In genomic region chr5:115408110-115408509, GRCm38 (mm10) we compare ENCODE assay signal across 9 mouse cellular contexts. TPM values are rescaled to one million over a fixed set of nuclear protein-coding genes. Genes with fewer than 3 reads are reported as not detected.
DNase-seq lines count a peak whose midpoint lies in the region; ATAC-seq lines count a peak whose summit lies in the region.
"Had no signal": no experiment of that assay in that cellular context is flagged by ENCODE, and none has a peak within 500 bp of the region (broad histone marks: within the 10 kb centered on the region; RNA-seq: fewer than 3 reads in every experiment).

No protein-coding gene starts in this region.

- peaks cover 15% of the 10 kb centered on the region for H3K4me1 ChIP-seq in neural tube, embryonic 11.5 days (ENCODE audit: control insufficient read depth, insufficient read depth, low read length)

- WGBS in neural tube, embryonic 11.5 days = 29% methylated on average over 9 of the region's 9 CpGs

- H3K9me3 ChIP-seq in neural tube, embryonic 11.5 days (ENCODE audit: control insufficient read depth, low read length) = no peaks in the 10 kb centered on the region

- H3K36me3 ChIP-seq in neural tube, embryonic 11.5 days (ENCODE audit: control insufficient read depth, insufficient read depth, low read length) = no peaks in the 10 kb centered on the region

- no peak for ATAC-seq in neural tube, embryonic 11.5 days (ENCODE audit: insufficient read depth, low FRiP score, low TSS enrichment)
- ATAC-seq in megakaryocyte progenitor cell, adult 5-6 weeks (replicated peaks; ENCODE audit: poor library complexity) = no peak

- DNase-seq in kidney, postnatal 14 days = peak; percentile 29
- no peak for DNase-seq in kidney, adult 8-10 months
- peak; percentile 55 for DNase-seq in embryo, embryonic 11 days
- DNase-seq in heart, postnatal 4 days = peak; percentile 44
- peak; percentile 63 for DNase-seq in neural tube, embryonic 11.5 days (ENCODE audit: low spot score)
- DNase-seq in left cerebral cortex, postnatal 4 days = no peak
- DNase-seq in T-cell, adult 2 months (ENCODE audit: low spot score) = no peak

- H3K27ac ChIP-seq in neural tube, embryonic 11.5 days (ENCODE audit: low read depth, low read length) = no peak overlapping the region

- no peak overlapping the region for H3K9ac ChIP-seq in neural tube, embryonic 11.5 days (ENCODE audit: low read length)

- H3K4me2 ChIP-seq in neural tube, embryonic 11.5 days (ENCODE audit: low read depth) = no peak overlapping the region

- H3K4me3 ChIP-seq in neural tube, embryonic 11.5 days (ENCODE audit: low read depth, low read length) = no peak overlapping the region

- H3K27me3 ChIP-seq in neural tube, embryonic 11.5 days (ENCODE audit: control insufficient read depth, insufficient read depth, low read length) = no peaks in the 10 kb centered on the region

- intact Hi-C loops in left cerebral cortex, postnatal 4 days (cut with DNase I) = no loop called here

RNA-seq across cellular contexts. Expression of gene Msi1, which starts 21.3 kb away (rescaled TPM):
- 1 to 10 TPM; 6.2 to 7.7 TPM for total RNA-seq in heart, postnatal 4 days (2021)
- 138 and 147 TPM in 2 replicates for polyA plus RNA-seq in neural tube, embryonic 11.5 days (2014; fragmentation: Nextera tagmentation; extraction: Ambion mirVana)
- total RNA-seq in left cerebral cortex, postnatal 4 days (2021) = 100 to 1,000 TPM; 110 to 114 TPM
- not detected in 2 replicates for total RNA-seq in megakaryocyte progenitor cell, adult 5-6 weeks (2015)
- total RNA-seq in megakaryocyte progenitor cell, adult 5-6 weeks (2017) = not detected in 2 replicates

RNA-seq across cellular contexts. Expression of gene Pla2g1b, which starts 58.0 kb away (rescaled TPM):
- total RNA-seq in heart, postnatal 4 days (2021) = not detected
- polyA plus RNA-seq in neural tube, embryonic 11.5 days (2014; fragmentation: Nextera tagmentation; extraction: Ambion mirVana) = not detected in 2 replicates
- total RNA-seq in left cerebral cortex, postnatal 4 days (2021) = not detected
- not detected in 2 replicates for total RNA-seq in megakaryocyte progenitor cell, adult 5-6 weeks (2015)
- not detected in 2 replicates for total RNA-seq in megakaryocyte progenitor cell, adult 5-6 weeks (2017)
- polyA plus RNA-seq: embryonic facial prominence, embryonic 11.5 days had no signal

RNA-seq across cellular contexts. Expression of gene Cox6a1, which starts 59.3 kb away (rescaled TPM):
- total RNA-seq in heart, postnatal 4 days (2021) = 100 to 1,000 TPM; 619 to 662 TPM
- polyA plus RNA-seq in neural tube, embryonic 11.5 days (2014; fragmentation: Nextera tagmentation; extraction: Ambion mirVana) = 799 and 803 TPM in 2 replicates
- 100 to 1,000 TPM; 489 to 518 TPM for total RNA-seq in left cerebral cortex, postnatal 4 days (2021)
- total RNA-seq in megakaryocyte progenitor cell, adult 5-6 weeks (2015) = 365 and 372 TPM in 2 replicates
- 67.5 and 102 TPM in 2 replicates for total RNA-seq in megakaryocyte progenitor cell, adult 5-6 weeks (2017)

Comparison
In these comparisons a context has a peak if more than half of its experiments do, and no peak if none do; other contexts are left out.
1. DNase-seq: peak in kidney, postnatal 14 days (single experiment), embryo, embryonic 11 days (single experiment), heart, postnatal 4 days (single experiment) and neural tube, embryonic 11.5 days (single experiment); none in kidney, adult 8-10 months (0 of 2), left cerebral cortex, postnatal 4 days (single experiment) and T-cell, adult 2 months (single experiment).
2. RNA of gene Msi1, which starts 21.3 kb away (total RNA-seq): 110 to 114 TPM in left cerebral cortex, postnatal 4 days; 6.2 to 7.7 TPM in heart, postnatal 4 days and not detected in megakaryocyte progenitor cell, adult 5-6 weeks; every median in the first group is over 10 times any median in the second.